Mouse (Mus musculus): ENCODE data around the gene Bves. TPM values are rescaled to one million over a fixed set of nuclear protein-coding genes. Genes with fewer than 3 reads are reported as not detected.
"Not testable (repeated sequence)": the region's sequence is repeated elsewhere in the genome, so short reads cannot be mapped to it uniquely, and the experiment has no call there.

Gene Bves
- 0.72 and 2.0 TPM in 2 replicates for total RNA-seq (2014; rRNA removed)
- polyA plus RNA-seq (2015; fragmentation: Nextera tagmentation; extraction: Ambion mirVana), result 1.1 TPM in 2 replicates

- Histone ChIP-seq H3K27me3 (ENCODE audit: insufficient read depth, low read length) (0 out of 2 replicates have a peak, but pooled peaks cover 6% of the 10 kb centered on the region), H3K9ac (replicated peaks; ENCODE audit: low read length) (peak within 1 kb of the TSS; percentile 49), H3K4me3 (ENCODE audit: low read length) (peak within 1 kb of the TSS; percentile 63), H3K27ac (no peak within 1 kb of the TSS), H3K36me3 (ENCODE audit: insufficient read depth, low read length) (no peaks in the 10 kb centered on the region), H3K9me3 (ENCODE audit: low read length) (no peaks in the 10 kb centered on the region), H3K4me2 (ENCODE audit: low read depth, low read length) (peak within 1 kb of the TSS; percentile 83), H3K4me1 (ENCODE audit: insufficient read depth, low read length) (no peaks in the 10 kb centered on the region)
- WGBS, result 3% methylated on average over 112 of the region's 116 CpGs
- TF ChIP-seq CTCF (IDR thresholded peaks at IDR 0.05; ENCODE audit: low read depth), result peak; percentile 28; the same call in 1 of the 2 replicates
- DNase-seq (ENCODE audit: low spot score), result peak; percentile 67
- peak; percentile 74 for ATAC-seq
Measured at GRCm38 (mm10) chr10:45335434-45336422, at the start of gene Bves. TSS of gene Bves (plus strand) at chr10:45335772.

- H3K27ac ChIP-seq, result no peak overlapping the region
- no peaks in the 10 kb centered on the region for H3K27me3 ChIP-seq (ENCODE audit: insufficient read depth, low read length)
- DNase-seq (ENCODE audit: low spot score) (no peak), ATAC-seq (no peak)
- WGBS, result 60% methylated on average over 7 of the region's 7 CpGs
- no peak overlapping the region for H3K4me3 ChIP-seq (ENCODE audit: low read length)
- TF ChIP-seq CTCF (IDR thresholded peaks at IDR 0.05; ENCODE audit: low read depth), result no peak
- peaks cover 6% of the 10 kb centered on the region; the same call in 1 of the 2 replicates for H3K4me1 ChIP-seq (ENCODE audit: insufficient read depth, low read length)
- no peaks in the 10 kb centered on the region for H3K36me3 ChIP-seq (ENCODE audit: insufficient read depth, low read length)
- H3K9ac ChIP-seq (replicated peaks; ENCODE audit: low read length), result no peak overlapping the region
- 0 out of 2 replicates have a peak overlapping the region, but pooled peaks have one; percentile 96 for H3K4me2 ChIP-seq (ENCODE audit: low read depth, low read length)
- no peaks in the 10 kb centered on the region for H3K9me3 ChIP-seq (ENCODE audit: low read length)
Measured at GRCm38 (mm10) chr10:45288351-45288750, 47.2 kb upstream of the Bves start.

GRCm38 (mm10) chr10:45289218-45290105 is 46.1 kb upstream of the Bves start:
- DNase-seq (ENCODE audit: low spot score) (peak; percentile 51), ATAC-seq (peak; percentile 82)
- TF ChIP-seq CTCF (IDR thresholded peaks at IDR 0.05; ENCODE audit: low read depth), result no peak
- Histone ChIP-seq H3K4me2 (ENCODE audit: low read depth, low read length) (peak overlapping the region; percentile 96), H3K4me3 (ENCODE audit: low read length) (peak overlapping the region; percentile 71), H3K27me3 (ENCODE audit: insufficient read depth, low read length) (no peaks in the 10 kb centered on the region), H3K36me3 (ENCODE audit: insufficient read depth, low read length) (no peaks in the 10 kb centered on the region), H3K9ac (replicated peaks; ENCODE audit: low read length) (peak overlapping the region; percentile 58), H3K9me3 (ENCODE audit: low read length) (no peaks in the 10 kb centered on the region), H3K4me1 (ENCODE audit: insufficient read depth, low read length) (peaks cover 6% of the 10 kb centered on the region; the same call in 1 of the 2 replicates), H3K27ac (no peak overlapping the region)
- 1% methylated on average over 71 of the region's 71 CpGs for WGBS

DNA sequence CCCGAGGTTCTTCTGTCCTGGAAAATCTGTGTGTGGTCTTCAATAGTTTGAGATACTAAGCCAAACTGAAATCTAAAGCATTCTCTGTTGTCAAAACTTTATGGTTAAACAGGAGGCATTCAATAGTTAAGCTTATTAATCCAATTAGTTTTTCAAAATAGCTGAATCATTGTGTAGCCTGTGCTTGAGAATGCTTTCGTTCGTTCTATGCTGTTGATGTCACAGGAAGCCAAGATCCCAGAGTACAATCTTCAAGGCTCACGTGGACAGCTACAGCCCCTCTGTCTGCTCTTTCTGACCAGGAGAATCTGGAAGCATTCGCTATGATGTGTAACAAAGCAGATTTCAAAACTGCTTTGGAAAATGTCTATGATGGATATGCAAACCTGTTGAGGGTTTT is 45.0 kb upstream of the Bves start:
- no peaks in the 10 kb centered on the region for H3K9me3 ChIP-seq (ENCODE audit: low read length)
- no peaks in the 10 kb centered on the region for H3K27me3 ChIP-seq (ENCODE audit: insufficient read depth, low read length)
- no peak overlapping the region for H3K4me2 ChIP-seq (ENCODE audit: low read depth, low read length)
- H3K36me3 ChIP-seq (ENCODE audit: insufficient read depth, low read length), result no peaks in the 10 kb centered on the region
- H3K4me3 ChIP-seq (ENCODE audit: low read length), result no peak overlapping the region
- H3K4me1 ChIP-seq (ENCODE audit: insufficient read depth, low read length), result peaks cover 6% of the 10 kb centered on the region; the same call in 1 of the 2 replicates
- 53% methylated on average over 5 of the region's 5 CpGs for WGBS
- ATAC-seq (no peak), DNase-seq (ENCODE audit: low spot score) (no peak)
- no peak for TF ChIP-seq CTCF (IDR thresholded peaks at IDR 0.05; ENCODE audit: low read depth)
- no peak overlapping the region for H3K27ac ChIP-seq
- no peak overlapping the region for H3K9ac ChIP-seq (replicated peaks; ENCODE audit: low read length)

- not testable (repeated sequence) for H3K4me2 ChIP-seq (ENCODE audit: low read depth, low read length); H3K27ac ChIP-seq; H3K9ac ChIP-seq (replicated peaks; ENCODE audit: low read length); H3K9me3 ChIP-seq (ENCODE audit: low read length); H3K36me3 ChIP-seq (ENCODE audit: insufficient read depth, low read length); H3K27me3 ChIP-seq (ENCODE audit: insufficient read depth, low read length); ATAC-seq; H3K4me3 ChIP-seq (ENCODE audit: low read length); H3K4me1 ChIP-seq (ENCODE audit: insufficient read depth, low read length); DNase-seq (ENCODE audit: low spot score)
- WGBS, result 82% methylated on average over 4 of the region's 4 CpGs
Measured at GRCm38 (mm10) chr10:45292159-45292558, 43.4 kb upstream of the Bves start.

DNA sequence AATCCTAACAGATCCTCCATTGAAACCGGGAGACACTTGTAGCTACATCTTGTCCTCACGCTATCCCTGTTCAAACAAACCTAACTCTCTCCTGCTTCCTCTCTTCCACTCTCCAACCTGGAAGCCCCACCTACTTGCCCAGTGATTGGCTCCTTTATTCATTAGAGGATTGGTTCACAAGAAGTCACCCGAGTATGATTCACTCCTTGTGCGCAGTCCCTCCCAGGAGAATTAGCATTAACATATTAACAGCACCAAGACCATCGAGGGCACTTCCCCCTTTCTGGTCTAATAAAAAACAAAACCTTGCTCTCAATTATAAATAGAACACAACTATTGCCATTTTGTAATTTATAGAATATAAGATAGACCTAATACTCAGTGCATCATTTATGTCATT is 40.5 kb upstream of the Bves start:
- Histone ChIP-seq H3K4me3 (ENCODE audit: low read length) (no peak overlapping the region), H3K4me1 (ENCODE audit: insufficient read depth, low read length) (no peaks in the 10 kb centered on the region), H3K27ac (no peak overlapping the region), H3K27me3 (ENCODE audit: insufficient read depth, low read length) (no peaks in the 10 kb centered on the region), H3K9me3 (ENCODE audit: low read length) (no peaks in the 10 kb centered on the region), H3K36me3 (ENCODE audit: insufficient read depth, low read length) (no peaks in the 10 kb centered on the region), H3K9ac (replicated peaks; ENCODE audit: low read length) (no peak overlapping the region), H3K4me2 (ENCODE audit: low read depth, low read length) (no peak overlapping the region)
- DNase-seq (ENCODE audit: low spot score), result no peak
- no peak for ATAC-seq
- WGBS, result 77% methylated on average over 5 of the region's 5 CpGs
- TF ChIP-seq CTCF (IDR thresholded peaks at IDR 0.05; ENCODE audit: low read depth), result no peak

Measured in hindbrain, postnatal 0 days (tissue).